ENCODE assay signal across 16 mouse cellular contexts in genomic region chr7:79317576-79317975, GRCm38 (mm10). TPM values are rescaled to one million over a fixed set of nuclear protein-coding genes. Genes with fewer than 3 reads are reported as not detected.
DNase-seq lines count a peak whose midpoint lies in the region; ATAC-seq and TF ChIP-seq lines count a peak whose summit lies in the region.
"Had no signal": no experiment of that assay in that cellular context is flagged by ENCODE, and none has a peak within 500 bp of the region (broad histone marks: within the 10 kb centered on the region; RNA-seq: fewer than 3 reads in every experiment).

No protein-coding gene starts in this region.

- H3K27ac ChIP-seq in left cerebral cortex, adult 2 months, result peak overlapping the region; percentile 85
- peak overlapping the region; percentile 73 for H3K27ac ChIP-seq in embryonic facial prominence, embryonic 14.5 days (replicated peaks; ENCODE audit: low read depth, low read length)
- H3K27ac ChIP-seq in stomach, embryonic 15.5 days, result peak overlapping the region; percentile 67
- H3K27ac ChIP-seq in intestine, embryonic 16.5 days (ENCODE audit: low read length), result no peak overlapping the region
- H3K27ac ChIP-seq: liver, embryonic 14.5 days had no signal

- TF ChIP-seq CTCF in left cerebral cortex, adult 2 months (IDR thresholded peaks at IDR 0.05), result no peak

- no peak for DNase-seq in left cerebral cortex, adult 2 months (ENCODE audit: extremely low spot score in 1 of 2, low spot score in 2 of 2)
- no peak for DNase-seq in left cerebral cortex, postnatal 25 days (ENCODE audit: low spot score in 2 of 2)
- peak; percentile 49 for DNase-seq in adipocyte (ENCODE audit: low spot score)
- DNase-seq in embryonic facial prominence, embryonic 14.5 days (ENCODE audit: low spot score), result no peak
- DNase-seq in spleen, postnatal 10 days (ENCODE audit: low spot score in 2 of 2), result no peak
- DNase-seq: adrenal gland, adult 8-10 months; cerebellum, postnatal 14 days; forebrain, postnatal 0 days; gastrocnemius, postnatal 10 days; heart, postnatal 14 days; right cerebral cortex, adult 18-20 months; spleen, adult 18-20 months had no signal

- H3K4me1 ChIP-seq in embryonic facial prominence, embryonic 14.5 days (ENCODE audit: control insufficient read depth, insufficient read depth, low read length), result peaks cover 52% of the 10 kb centered on the region
- H3K4me1 ChIP-seq in stomach, embryonic 15.5 days, result peaks cover 37% of the 10 kb centered on the region
- H3K4me1 ChIP-seq in intestine, embryonic 16.5 days (ENCODE audit: control insufficient read depth, insufficient read depth, low read length), result peaks cover 40% of the 10 kb centered on the region

- no peaks in the 10 kb centered on the region for H3K27me3 ChIP-seq in embryonic facial prominence, embryonic 14.5 days (replicated peaks; ENCODE audit: control insufficient read depth, insufficient read depth, low read length)
- H3K27me3 ChIP-seq in stomach, embryonic 15.5 days (replicated peaks), result no peaks in the 10 kb centered on the region
- H3K27me3 ChIP-seq in intestine, embryonic 16.5 days (replicated peaks; ENCODE audit: control insufficient read depth, insufficient read depth, low read length), result no peaks in the 10 kb centered on the region

- no peak for ATAC-seq in embryonic facial prominence, embryonic 14.5 days (ENCODE audit: low read depth)
- no peak for ATAC-seq in stomach, embryonic 15.5 days (ENCODE audit: insufficient read depth, low FRiP score, low read depth)
- no peak for ATAC-seq in intestine, embryonic 16.5 days
- ATAC-seq: forebrain, postnatal 0 days; intestine, postnatal 0 days had no signal

- H3K4me2 ChIP-seq in embryonic facial prominence, embryonic 14.5 days (ENCODE audit: low read depth, low read length), result no peak overlapping the region
- H3K4me2 ChIP-seq in stomach, embryonic 15.5 days, result no peak overlapping the region
- H3K4me2 ChIP-seq in intestine, embryonic 16.5 days (ENCODE audit: low read depth, low read length), result no peak overlapping the region

- intact Hi-C loops in left cerebral cortex, adult 2 months (cut with DNase I), result no loop called here
- intact Hi-C loops in left cerebral cortex, postnatal 25 days (cut with DNase I), result no loop called here

- 59% methylated on average over 7 of the region's 7 CpGs for WGBS in embryonic facial prominence, embryonic 14.5 days
- WGBS in stomach, embryonic 15.5 days, result 50% methylated on average over 7 of the region's 7 CpGs
- WGBS in intestine, embryonic 16.5 days, result 71% methylated on average over 7 of the region's 7 CpGs

- no peak overlapping the region for H3K9ac ChIP-seq in embryonic facial prominence, embryonic 14.5 days (ENCODE audit: low read depth, low read length)
- no peak overlapping the region for H3K9ac ChIP-seq in stomach, embryonic 15.5 days
- H3K9ac ChIP-seq in intestine, embryonic 16.5 days (ENCODE audit: low read depth, low read length), result no peak overlapping the region
- H3K9ac ChIP-seq: forebrain, postnatal 0 days had no signal

- H3K36me3 ChIP-seq in embryonic facial prominence, embryonic 14.5 days (ENCODE audit: control insufficient read depth, insufficient read depth, low read length), result no peaks in the 10 kb centered on the region
- H3K36me3 ChIP-seq in stomach, embryonic 15.5 days, result no peaks in the 10 kb centered on the region
- H3K36me3 ChIP-seq in intestine, embryonic 16.5 days (ENCODE audit: control insufficient read depth, insufficient read depth, low read length), result no peaks in the 10 kb centered on the region

- H3K9me3 ChIP-seq in embryonic facial prominence, embryonic 14.5 days (ENCODE audit: control insufficient read depth, low read length), result no peaks in the 10 kb centered on the region
- H3K9me3 ChIP-seq in stomach, embryonic 15.5 days, result no peaks in the 10 kb centered on the region
- no peaks in the 10 kb centered on the region for H3K9me3 ChIP-seq in intestine, embryonic 16.5 days (ENCODE audit: control insufficient read depth, low read length)

- H3K4me3 ChIP-seq in left cerebral cortex, adult 2 months, result no peak overlapping the region
- no peak overlapping the region for H3K4me3 ChIP-seq in embryonic facial prominence, embryonic 14.5 days (ENCODE audit: low read depth, low read length)
- no peak overlapping the region for H3K4me3 ChIP-seq in stomach, embryonic 15.5 days (replicated peaks)
- H3K4me3 ChIP-seq in intestine, embryonic 16.5 days (ENCODE audit: low read length), result no peak overlapping the region

RNA-seq across cellular contexts. Expression of gene Abhd2, which starts 44.6 kb away (rescaled TPM):
- total RNA-seq in left cerebral cortex, adult 2 months (2021), result 100 to 1,000 TPM; 103 to 116 TPM
- 100 to 1,000 TPM; 103 to 120 TPM for total RNA-seq in left cerebral cortex, postnatal 25 days (2021)
- 14.2 and 14.5 TPM in 2 replicates for polyA plus RNA-seq in embryonic facial prominence, embryonic 14.5 days (2014; fragmentation: Nextera tagmentation; extraction: Ambion mirVana)
- polyA plus RNA-seq in stomach, embryonic 15.5 days (2015; fragmentation: Nextera tagmentation; extraction: Ambion mirVana), result 12.0 and 13.2 TPM in 2 replicates
- 11.5 and 15.1 TPM in 2 replicates for polyA plus RNA-seq in intestine, embryonic 16.5 days (2015; fragmentation: Nextera tagmentation; extraction: Ambion mirVana)
